Mouse (Mus musculus): ENCODE measurements at regions not wholly inside any gene's neighbourhood (a gene's known extent, or its start where the extent isn't known, plus 50 kb on each side); places are given as distances from the start of the nearest gene placed in this dataset.
A peak's percentile ranks its signal among the peaks of the same experiment; 100 is the strongest.

DNA sequence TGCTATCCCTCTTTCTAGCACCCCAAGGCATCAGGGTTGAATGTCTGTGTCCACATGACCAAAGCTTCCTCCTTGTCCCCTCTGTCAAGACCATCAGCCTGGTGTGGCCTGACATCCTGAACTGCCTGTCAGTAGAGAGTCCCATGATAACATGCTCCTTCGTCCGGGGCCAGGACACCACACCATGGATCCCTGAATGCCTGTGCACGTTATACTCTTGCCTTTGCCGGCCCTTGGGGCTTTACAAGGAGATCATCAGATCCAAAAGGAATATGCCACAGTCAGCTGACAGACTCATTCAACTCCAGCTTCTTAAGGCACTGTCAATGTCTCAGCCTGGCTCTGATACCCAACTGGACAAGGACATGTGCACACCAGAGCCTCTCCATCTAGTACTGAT, 493.5 kb downstream of the Fam19a5 start:
- ATAC-seq (replicated peaks): no peak
- WGBS: 94% methylated on average over 4 of the region's 4 CpGs
- no peaks in the 10 kb centered on the region for H3K27me3 ChIP-seq
- H3K4me2 ChIP-seq (replicated peaks): no peak overlapping the region
- H3K4me3 ChIP-seq: no peak overlapping the region
- H3K9ac ChIP-seq (replicated peaks): no peak overlapping the region
- H3K9me3 ChIP-seq: no peaks in the 10 kb centered on the region
- no peak overlapping the region for H3K27ac ChIP-seq (replicated peaks)
- H3K4me1 ChIP-seq: peaks cover 16% of the 10 kb centered on the region
- H3K36me3 ChIP-seq: no peaks in the 10 kb centered on the region

DNA sequence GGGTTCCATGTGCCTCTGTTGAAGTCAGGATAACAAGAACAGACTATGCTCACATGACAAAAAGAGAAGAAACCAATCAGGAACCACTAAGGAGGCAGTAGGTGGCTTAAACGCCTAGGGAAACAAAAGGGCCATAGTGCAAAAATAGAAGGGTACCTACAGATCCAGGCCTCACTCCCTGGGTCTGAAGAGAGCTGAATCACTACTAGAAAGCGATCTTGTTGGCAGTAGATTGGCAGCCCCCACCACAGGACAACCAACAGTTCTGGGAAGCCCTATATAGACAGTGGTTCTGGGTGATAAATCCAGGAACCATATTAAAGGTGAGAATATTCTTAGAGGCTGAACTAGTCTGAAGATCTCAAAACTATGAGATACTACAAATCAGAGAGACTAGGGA, 498.7 kb downstream of the Fam19a5 start:
- no peak for ATAC-seq (replicated peaks)
- no peak overlapping the region for H3K4me2 ChIP-seq (replicated peaks)
- no peaks in the 10 kb centered on the region for H3K36me3 ChIP-seq
- H3K27ac ChIP-seq (replicated peaks): no peak overlapping the region
- 84% methylated on average over 2 of the region's 2 CpGs for WGBS
- H3K4me3 ChIP-seq: no peak overlapping the region
- no peak overlapping the region for H3K9ac ChIP-seq (replicated peaks)
- no peaks in the 10 kb centered on the region for H3K4me1 ChIP-seq
- no peaks in the 10 kb centered on the region for H3K9me3 ChIP-seq
- H3K27me3 ChIP-seq: no peaks in the 10 kb centered on the region

- 70% methylated on average over 4 of the region's 4 CpGs for WGBS
These were observed 514.0 kb downstream of the Fam19a5 start for GRCm38 (mm10) chr15:88058071-88058470.

DNA sequence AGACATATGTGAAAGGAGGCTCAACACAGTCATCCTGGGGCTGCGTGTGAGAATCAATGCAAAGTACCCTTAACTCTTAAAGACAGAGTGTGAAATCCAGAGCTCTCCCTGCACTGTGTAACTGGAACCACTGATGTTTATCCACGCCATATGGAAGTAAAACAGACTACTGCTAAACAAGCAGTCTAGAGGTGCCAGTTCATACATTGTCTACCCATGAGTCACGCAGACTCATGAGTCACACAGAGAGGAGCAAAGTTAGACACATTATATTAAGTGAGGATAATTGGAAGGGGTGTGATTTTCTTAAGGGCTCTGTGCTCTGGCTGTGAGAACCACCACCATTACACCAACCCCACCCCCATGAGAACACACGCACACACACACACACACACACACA, 516.8 kb downstream of the Fam19a5 start:
- Histone ChIP-seq H3K4me3 (no peak overlapping the region), H3K9me3 (no peaks in the 10 kb centered on the region), H3K9ac (replicated peaks) (no peak overlapping the region), H3K27me3 (no peaks in the 10 kb centered on the region), H3K27ac (replicated peaks) (no peak overlapping the region), H3K4me2 (replicated peaks) (no peak overlapping the region), H3K4me1 (no peaks in the 10 kb centered on the region), H3K36me3 (no peaks in the 10 kb centered on the region)
- WGBS: 83% methylated on average over 4 of the region's 4 CpGs
- ATAC-seq (replicated peaks): no peak

More at GRCm38 (mm10) chr15:88058071-88058470, 514.0 kb downstream of the Fam19a5 start:
- Histone ChIP-seq H3K9me3 (no peaks in the 10 kb centered on the region), H3K4me1 (no peaks in the 10 kb centered on the region), H3K27me3 (no peaks in the 10 kb centered on the region), H3K36me3 (no peaks in the 10 kb centered on the region), H3K9ac (replicated peaks) (no peak overlapping the region), H3K27ac (replicated peaks) (no peak overlapping the region), H3K4me2 (replicated peaks) (no peak overlapping the region), H3K4me3 (no peak overlapping the region)
- ATAC-seq (replicated peaks): no peak

DNA sequence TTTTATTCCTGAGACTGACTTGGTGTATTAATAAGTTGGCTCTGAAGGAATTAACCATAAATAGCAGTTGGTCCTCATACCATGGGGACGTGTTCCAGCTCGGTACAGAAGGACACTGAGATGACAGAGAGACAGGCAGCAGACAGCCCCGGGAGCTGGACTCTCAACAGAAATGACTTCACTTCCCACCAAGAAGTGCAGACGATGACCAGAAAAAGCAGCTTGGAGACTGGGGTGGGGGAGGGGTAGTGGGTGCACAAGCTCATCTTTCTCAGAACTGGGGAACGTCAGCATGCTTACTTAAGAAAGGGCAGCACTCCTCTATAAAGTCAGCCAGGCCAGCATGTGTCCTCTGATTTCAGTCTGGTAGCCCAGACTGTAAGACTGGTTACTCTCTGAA, 518.9 kb downstream of the Fam19a5 start:
- WGBS: 89% methylated on average over 5 of the region's 5 CpGs

DNA sequence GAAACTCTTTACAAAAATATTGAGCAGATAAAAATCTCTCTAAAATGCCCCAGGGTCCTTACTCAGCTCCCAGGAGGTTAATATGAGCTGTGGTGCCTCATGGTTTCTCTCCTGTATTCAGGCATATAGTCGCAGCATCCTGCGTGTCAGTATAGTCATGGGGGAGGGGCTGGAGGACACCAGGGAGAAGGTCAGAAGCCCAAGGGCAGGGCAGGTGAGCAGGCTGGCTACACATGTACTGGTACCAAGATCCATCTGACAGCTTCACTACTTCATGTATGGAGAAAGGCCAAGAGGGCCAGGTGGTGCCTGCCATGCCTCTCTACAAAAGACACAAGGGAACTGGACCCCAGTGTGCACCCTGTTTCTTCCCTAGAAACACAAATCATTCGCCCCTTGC, 524.4 kb downstream of the Fam19a5 start:
- Histone ChIP-seq H3K4me2 (replicated peaks) (no peak overlapping the region), H3K9me3 (no peaks in the 10 kb centered on the region), H3K27me3 (no peaks in the 10 kb centered on the region), H3K36me3 (no peaks in the 10 kb centered on the region), H3K9ac (replicated peaks) (no peak overlapping the region), H3K4me3 (no peak overlapping the region), H3K27ac (replicated peaks) (no peak overlapping the region), H3K4me1 (no peaks in the 10 kb centered on the region)
- ATAC-seq (replicated peaks): no peak
- WGBS: 79% methylated on average over 3 of the region's 3 CpGs

More for the DNA sequence above, 518.9 kb downstream of the Fam19a5 start:
- H3K4me2 ChIP-seq (replicated peaks): no peak overlapping the region
- no peaks in the 10 kb centered on the region for H3K9me3 ChIP-seq
- H3K36me3 ChIP-seq: no peaks in the 10 kb centered on the region
- H3K9ac ChIP-seq (replicated peaks): no peak overlapping the region
- no peak overlapping the region for H3K27ac ChIP-seq (replicated peaks)
- H3K27me3 ChIP-seq: no peaks in the 10 kb centered on the region
- ATAC-seq (replicated peaks): no peak
- H3K4me3 ChIP-seq: no peak overlapping the region
- H3K4me1 ChIP-seq: no peaks in the 10 kb centered on the region

DNA sequence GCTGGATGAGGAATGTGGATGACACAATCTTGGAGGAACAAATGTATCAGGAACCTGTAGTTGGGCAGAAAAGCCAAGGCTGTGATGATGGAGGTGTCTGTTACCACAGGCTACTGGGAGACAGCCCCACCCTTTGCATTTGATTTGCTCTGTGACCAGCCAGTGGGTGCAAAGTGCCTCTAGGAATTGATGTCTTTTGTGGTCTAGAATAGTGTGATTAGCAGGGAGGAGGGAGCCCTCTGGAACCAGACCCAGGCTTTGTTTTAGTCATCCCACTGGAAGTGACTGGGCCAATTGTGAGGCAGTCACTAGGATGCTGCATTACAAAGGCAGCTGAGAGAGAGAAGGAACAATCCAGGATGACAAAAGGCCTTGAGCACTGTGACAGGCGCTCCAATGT, 527.4 kb upstream of the Zdhhc25 start:
- H3K4me1 ChIP-seq: no peaks in the 10 kb centered on the region
- H3K36me3 ChIP-seq: no peaks in the 10 kb centered on the region
- no peaks in the 10 kb centered on the region for H3K9me3 ChIP-seq
- H3K9ac ChIP-seq (replicated peaks): no peak overlapping the region
- no peak overlapping the region for H3K4me3 ChIP-seq
- H3K27me3 ChIP-seq: no peaks in the 10 kb centered on the region
- WGBS: 23% methylated on average over 1 of the region's 1 CpGs
- ATAC-seq (replicated peaks): no peak
- no peak overlapping the region for H3K27ac ChIP-seq (replicated peaks)
- no peak overlapping the region for H3K4me2 ChIP-seq (replicated peaks)

- Histone ChIP-seq H3K27ac (replicated peaks) (no peak overlapping the region), H3K9ac (replicated peaks) (no peak overlapping the region), H3K4me3 (no peak overlapping the region), H3K36me3 (no peaks in the 10 kb centered on the region), H3K9me3 (no peaks in the 10 kb centered on the region), H3K27me3 (no peaks in the 10 kb centered on the region), H3K4me1 (peaks cover 8% of the 10 kb centered on the region), H3K4me2 (replicated peaks) (no peak overlapping the region)
- WGBS: 57% methylated on average over 5 of the region's 5 CpGs
- ATAC-seq (replicated peaks): no peak
These were observed 516.2 kb upstream of the Zdhhc25 start for GRCm38 (mm10) chr15:88083911-88084310.

- H3K36me3 ChIP-seq: no peaks in the 10 kb centered on the region
- WGBS: 84% methylated on average over 3 of the region's 3 CpGs
- H3K27me3 ChIP-seq: no peaks in the 10 kb centered on the region
- no peak overlapping the region for H3K27ac ChIP-seq (replicated peaks)
- no peak overlapping the region for H3K9ac ChIP-seq (replicated peaks)
- H3K4me2 ChIP-seq (replicated peaks): no peak overlapping the region
- H3K4me1 ChIP-seq: peaks cover 13% of the 10 kb centered on the region
- H3K4me3 ChIP-seq: no peak overlapping the region
- ATAC-seq (replicated peaks): no peak
- no peaks in the 10 kb centered on the region for H3K9me3 ChIP-seq
These were observed 514.5 kb upstream of the Zdhhc25 start for GRCm38 (mm10) chr15:88085631-88086030.

DNA sequence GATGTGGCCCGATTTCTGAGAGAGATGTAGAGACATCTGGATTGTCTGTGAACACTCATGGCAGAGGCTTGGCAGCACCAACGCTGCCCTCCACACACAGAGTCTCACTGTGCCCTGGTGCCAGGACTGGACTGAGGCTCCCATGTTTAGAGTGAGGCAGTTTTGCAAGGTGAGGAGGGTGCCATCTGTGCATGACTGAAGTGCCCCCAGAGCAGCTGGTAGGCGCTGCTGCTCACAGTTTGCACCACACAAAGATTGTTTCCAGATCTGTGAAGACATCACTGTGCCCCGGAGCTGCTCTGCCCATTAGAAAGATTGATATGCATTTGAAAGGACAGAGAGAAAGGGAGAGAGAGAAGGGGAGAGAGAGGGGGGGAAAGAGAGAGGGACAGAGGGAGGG, 510.6 kb upstream of the Zdhhc25 start:
- H3K27ac ChIP-seq (replicated peaks): no peak overlapping the region
- WGBS: 27% methylated on average over 4 of the region's 4 CpGs

DNA sequence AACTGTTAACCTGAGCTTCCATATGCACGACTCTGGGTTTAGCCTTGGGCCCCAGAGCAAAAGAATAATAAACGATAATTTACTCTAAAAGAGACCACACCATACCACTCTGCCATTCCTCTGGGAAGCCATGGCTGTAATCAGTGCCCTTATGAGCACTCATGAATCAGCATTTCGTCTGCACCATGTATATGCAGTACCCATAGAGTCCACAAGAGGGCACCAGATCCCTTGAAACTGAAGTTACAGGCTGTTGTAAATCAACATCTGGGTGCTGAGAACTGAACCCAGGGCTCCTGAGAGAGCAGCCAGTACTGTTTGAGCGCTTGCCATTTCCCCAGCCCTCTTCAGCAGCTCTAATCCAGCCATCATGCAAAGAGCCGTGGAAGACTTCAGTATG, 508.7 kb upstream of the Zdhhc25 start:
- Histone ChIP-seq H3K27ac (replicated peaks) (no peak overlapping the region), H3K4me3 (no peak overlapping the region), H3K9ac (replicated peaks) (no peak overlapping the region), H3K9me3 (0 out of 2 replicates have a peak, but pooled peaks cover 3% of the 10 kb centered on the region), H3K4me1 (0 out of 2 replicates have a peak, but pooled peaks cover 5% of the 10 kb centered on the region), H3K36me3 (no peaks in the 10 kb centered on the region), H3K27me3 (no peaks in the 10 kb centered on the region), H3K4me2 (replicated peaks) (no peak overlapping the region)
- WGBS: 95% methylated on average over 5 of the region's 5 CpGs
- no peak for ATAC-seq (replicated peaks)

More for the DNA sequence above, 510.6 kb upstream of the Zdhhc25 start:
- H3K27me3 ChIP-seq: no peaks in the 10 kb centered on the region
- H3K4me1 ChIP-seq: 0 out of 2 replicates have a peak, but pooled peaks cover 5% of the 10 kb centered on the region
- no peak overlapping the region for H3K4me3 ChIP-seq
- H3K4me2 ChIP-seq (replicated peaks): no peak overlapping the region
- no peaks in the 10 kb centered on the region for H3K36me3 ChIP-seq
- 0 out of 2 replicates have a peak, but pooled peaks cover 3% of the 10 kb centered on the region for H3K9me3 ChIP-seq
- H3K9ac ChIP-seq (replicated peaks): no peak overlapping the region
- ATAC-seq (replicated peaks): peak; percentile 43; the same call in 1 of the 2 replicates

GRCm38 (mm10) chr15:88120376-88120775, 479.7 kb upstream of the Zdhhc25 start:
- H3K4me3 ChIP-seq: no peak overlapping the region
- peaks cover 4% of the 10 kb centered on the region; the same call in 1 of the 2 replicates for H3K4me1 ChIP-seq
- no peaks in the 10 kb centered on the region for H3K27me3 ChIP-seq
- no peak overlapping the region for H3K27ac ChIP-seq (replicated peaks)
- no peak overlapping the region for H3K9ac ChIP-seq (replicated peaks)
- ATAC-seq (replicated peaks): no peak
- H3K9me3 ChIP-seq: no peaks in the 10 kb centered on the region
- 56% methylated on average over 5 of the region's 5 CpGs for WGBS
- no peaks in the 10 kb centered on the region for H3K36me3 ChIP-seq
- no peak overlapping the region for H3K4me2 ChIP-seq (replicated peaks)

DNA sequence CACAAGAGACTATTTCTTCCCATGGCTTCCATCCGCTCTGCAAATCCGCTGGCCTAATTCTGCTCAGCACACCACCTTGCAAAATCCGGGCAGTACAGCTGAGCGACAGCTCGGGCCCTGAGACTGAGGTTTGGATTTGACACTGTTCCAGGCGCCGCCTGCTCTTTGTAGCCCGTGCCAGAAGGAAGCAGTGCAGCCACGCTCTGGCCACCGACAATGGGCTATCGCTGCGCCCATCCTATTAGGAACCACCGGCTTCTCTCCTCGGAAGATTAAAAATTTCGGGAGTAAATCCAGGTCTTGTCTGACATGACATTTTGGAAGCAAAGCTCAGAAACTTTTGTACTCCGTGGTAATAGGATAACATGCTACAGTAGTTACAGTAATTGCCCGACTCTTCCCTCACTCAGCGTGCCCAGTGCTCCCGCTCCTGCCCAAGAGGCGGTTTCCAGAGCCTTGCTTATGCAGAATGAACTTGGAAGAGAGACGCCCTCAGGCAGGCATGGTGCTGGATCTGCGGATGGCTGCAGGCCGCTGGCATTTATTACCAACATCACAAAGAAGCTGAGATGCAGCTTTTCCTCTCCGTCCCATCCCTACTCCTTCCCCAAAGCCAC, 476.1 kb upstream of the Zdhhc25 start:
- no peak overlapping the region for H3K27ac ChIP-seq (replicated peaks)
- peaks cover 4% of the 10 kb centered on the region; the same call in 1 of the 2 replicates for H3K4me1 ChIP-seq
- no peaks in the 10 kb centered on the region for H3K36me3 ChIP-seq
- ATAC-seq (replicated peaks): peak; percentile 60; the same call in 1 of the 2 replicates
- no peaks in the 10 kb centered on the region for H3K9me3 ChIP-seq
- H3K4me2 ChIP-seq (replicated peaks): no peak overlapping the region
- 60% methylated on average over 24 of the region's 24 CpGs for WGBS
- H3K27me3 ChIP-seq: no peaks in the 10 kb centered on the region
- no peak overlapping the region for H3K4me3 ChIP-seq
- no peak overlapping the region for H3K9ac ChIP-seq (replicated peaks)

All from forebrain, embryonic 15.5 days (tissue).